Mouse (Mus musculus): Measurements from ENCODE around the gene Btbd35f19. TPM values are rescaled to one million over a fixed set of nuclear protein-coding genes. Genes with fewer than 3 reads are reported as not detected.
"Not testable (repeated sequence)": the region's sequence is repeated elsewhere in the genome, so short reads cannot be mapped to it uniquely, and the experiment has no call there.

The Btbd35f19 gene
- polyA plus RNA-seq (2012; rRNA removed) (not detected in 2 replicates), polyA plus RNA-seq (2014; fragmentation: Nextera tagmentation; extraction: Ambion mirVana) (not detected in 2 replicates)

DNA sequence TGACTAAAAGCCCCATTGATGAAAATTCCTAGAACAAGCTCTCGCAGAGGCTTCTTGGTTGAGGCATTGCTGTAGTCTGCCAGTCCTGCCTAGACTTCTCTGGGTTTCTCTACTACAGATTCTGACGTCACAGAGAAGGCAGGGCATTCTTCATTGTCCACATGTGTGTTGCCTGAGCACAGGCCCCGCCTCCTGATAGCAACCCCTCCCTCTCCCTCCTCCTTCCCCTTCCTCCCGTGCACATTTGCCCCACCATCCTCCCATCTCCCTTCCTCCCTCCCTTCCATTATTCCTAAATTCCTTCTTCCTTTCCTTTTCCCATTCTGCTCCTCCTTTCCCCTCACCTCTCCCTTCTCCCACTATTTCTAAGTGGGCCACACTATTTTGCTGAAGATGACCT is at the start of gene Btbd35f19:
Gene Btbd35f19, minus strand, starts transcription at position 101 of the 400 bp plus-strand sequence.
- H3K4me3 ChIP-seq (ENCODE audit: insufficient read depth in 1 of 2, low read depth in 2 of 2, low read length in 2 of 2); H3K4me2 ChIP-seq (ENCODE audit: low read depth): not testable (repeated sequence)
- no CpG with 5 or more reads among the region's 4 CpGs for WGBS (ENCODE audit: insufficient replicate concordance)

DNA sequence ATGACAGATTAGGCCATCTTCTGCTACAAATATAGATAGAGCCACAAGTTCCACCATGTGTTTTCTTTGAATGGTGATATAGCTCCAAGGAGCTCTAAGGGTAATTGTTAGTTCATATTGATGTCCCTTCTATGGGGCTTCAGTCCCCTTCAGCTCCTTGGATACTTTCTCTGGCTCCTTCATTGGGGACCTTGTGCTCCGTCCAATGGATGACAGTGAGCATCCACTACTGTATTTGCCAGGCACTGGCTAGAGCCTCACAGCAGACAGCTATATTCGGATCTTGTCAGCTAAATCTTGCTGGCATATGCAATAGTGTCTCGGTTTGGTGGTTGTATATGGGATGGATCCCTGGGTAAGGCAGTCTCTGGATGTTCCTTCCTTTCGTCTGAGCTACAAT is 41.8 kb downstream of the Btbd35f19 start:
- H3K9me3 ChIP-seq (ENCODE audit: control insufficient read depth, low read length); ATAC-seq (ENCODE audit: insufficient read depth); H3K4me1 ChIP-seq (replicated peaks; ENCODE audit: control insufficient read depth in 2 of 2, insufficient read depth in 2 of 2, low read length in 1 of 2); H3K27ac ChIP-seq; H3K4me2 ChIP-seq (ENCODE audit: low read depth); DNase-seq (ENCODE audit: low read depth in 3 of 3, low spot score in 3 of 3); H3K27me3 ChIP-seq (ENCODE audit: control insufficient read depth, insufficient read depth, low read length); H3K4me3 ChIP-seq (ENCODE audit: insufficient read depth in 1 of 2, low read depth in 2 of 2, low read length in 2 of 2); H3K9ac ChIP-seq (replicated peaks); H3K36me3 ChIP-seq (replicated peaks; ENCODE audit: control insufficient read depth, insufficient read depth, low read depth): not testable (repeated sequence)
- WGBS (ENCODE audit: insufficient replicate concordance) = 44% methylated on average over 1 of the region's 4 CpGs

More for the DNA sequence above, at the start of gene Btbd35f19:
- not testable (repeated sequence) for H3K9me3 ChIP-seq (ENCODE audit: control insufficient read depth, low read length); ATAC-seq (ENCODE audit: insufficient read depth); H3K9ac ChIP-seq (replicated peaks); H3K4me1 ChIP-seq (replicated peaks; ENCODE audit: control insufficient read depth in 2 of 2, insufficient read depth in 2 of 2, low read length in 1 of 2); DNase-seq (ENCODE audit: low read depth in 3 of 3, low spot score in 3 of 3); H3K36me3 ChIP-seq (replicated peaks; ENCODE audit: control insufficient read depth, insufficient read depth, low read depth); H3K27ac ChIP-seq; H3K27me3 ChIP-seq (ENCODE audit: control insufficient read depth, insufficient read depth, low read length)

DNA sequence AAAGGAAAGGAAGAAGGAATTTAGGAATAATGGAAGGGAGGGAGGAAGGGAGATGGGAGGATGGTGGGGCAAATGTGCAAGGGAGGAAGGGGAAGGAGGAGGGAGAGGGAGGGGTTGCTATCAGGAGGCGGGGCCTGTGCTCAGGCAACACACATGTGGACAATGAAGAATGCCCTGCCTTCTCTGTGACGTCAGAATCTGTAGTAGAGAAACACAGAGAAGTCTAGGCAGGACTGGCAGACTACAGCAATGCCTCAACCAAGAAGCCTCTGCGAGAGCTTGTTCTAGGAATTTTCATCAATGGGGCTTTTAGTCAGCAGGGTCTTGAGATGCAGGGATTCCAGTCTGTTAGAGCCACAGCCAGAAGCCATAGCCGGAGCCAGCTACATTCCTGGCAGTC is 47.6 kb downstream of the Btbd35f19 start, which contains the start of gene Btbd35f26:
Gene Btbd35f26, plus strand, starts transcription at position 301 of the 400 bp plus-strand sequence.
- H3K27ac ChIP-seq; ATAC-seq (ENCODE audit: insufficient read depth); H3K4me3 ChIP-seq (ENCODE audit: insufficient read depth in 1 of 2, low read depth in 2 of 2, low read length in 2 of 2); H3K36me3 ChIP-seq (replicated peaks; ENCODE audit: control insufficient read depth, insufficient read depth, low read depth); H3K4me2 ChIP-seq (ENCODE audit: low read depth); H3K9me3 ChIP-seq (ENCODE audit: control insufficient read depth, low read length); H3K4me1 ChIP-seq (replicated peaks; ENCODE audit: control insufficient read depth in 2 of 2, insufficient read depth in 2 of 2, low read length in 1 of 2); DNase-seq (ENCODE audit: low read depth in 3 of 3, low spot score in 3 of 3); H3K9ac ChIP-seq (replicated peaks); H3K27me3 ChIP-seq (ENCODE audit: control insufficient read depth, insufficient read depth, low read length): not testable (repeated sequence)
- no CpG with 5 or more reads among the region's 4 CpGs for WGBS (ENCODE audit: insufficient replicate concordance)

Other genes starting within 250 kb of the Btbd35f19 start
- gene Spin2f, start 130.0 kb downstream of the Btbd35f19 start, polyA plus RNA-seq (2012; rRNA removed) = not detected in 2 replicates
- gene Spin2f, start 130.0 kb downstream of the Btbd35f19 start, polyA plus RNA-seq (2014; fragmentation: Nextera tagmentation; extraction: Ambion mirVana) = not detected in 2 replicates
- not detected in 2 replicates for gene Btbd35f26, start 47.5 kb downstream of the Btbd35f19 start, polyA plus RNA-seq (2012; rRNA removed)
- not detected in 2 replicates for gene Btbd35f26, start 47.5 kb downstream of the Btbd35f19 start, polyA plus RNA-seq (2014; fragmentation: Nextera tagmentation; extraction: Ambion mirVana)
- gene Gm21883, start 190.4 kb upstream of the Btbd35f19 start, polyA plus RNA-seq (2012; rRNA removed) = not detected in 2 replicates
- gene Gm21883, start 190.4 kb upstream of the Btbd35f19 start, polyA plus RNA-seq (2014; fragmentation: Nextera tagmentation; extraction: Ambion mirVana) = not detected in 2 replicates
- gene Spin2e, start 235.0 kb upstream of the Btbd35f19 start, polyA plus RNA-seq (2012; rRNA removed) = not detected in 2 replicates
- not detected in 2 replicates for gene Spin2e, start 235.0 kb upstream of the Btbd35f19 start, polyA plus RNA-seq (2014; fragmentation: Nextera tagmentation; extraction: Ambion mirVana)